Mouse (Mus musculus) heart, postnatal 4 days (tissue): ENCODE results near the gene Dgkz. TPM values are rescaled to one million over a fixed set of nuclear protein-coding genes. Genes with fewer than 3 reads are reported as not detected.

Experiments
- DNase-seq: peaks from one replicate; pipeline ENCODE4 v3.0.0; 2021
- total RNA-seq, 2 experiments: library from RNA; stranded (reverse); gene quantifications; 2 replicates each; pipeline ENCODE4 v1.2.3; 2021

The Dgkz gene
- total RNA-seq, 2 experiments from 2014 or later, result 76.6 to 80.9 TPM

DNA sequence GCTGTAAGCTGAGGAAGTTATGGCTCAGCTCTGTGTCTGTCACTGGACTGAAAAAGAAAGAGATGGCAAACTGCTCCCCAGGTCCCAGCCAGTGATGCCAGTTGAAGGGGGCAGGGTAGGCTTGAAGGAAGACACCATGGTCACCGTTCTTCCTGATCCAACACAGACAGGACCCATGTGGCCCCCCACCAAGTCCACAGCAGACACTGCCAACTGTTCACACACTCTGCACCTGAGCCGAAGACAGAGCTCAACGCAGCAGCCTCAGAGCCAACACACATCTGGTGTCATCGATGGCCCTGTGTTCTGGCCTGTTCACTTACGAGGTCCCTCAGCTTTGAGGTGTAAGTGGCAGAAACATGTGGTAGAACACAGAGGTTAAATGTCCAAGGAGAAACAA is 15.2 kb downstream of the Dgkz start:
- DNase-seq, result no peak

DNA sequence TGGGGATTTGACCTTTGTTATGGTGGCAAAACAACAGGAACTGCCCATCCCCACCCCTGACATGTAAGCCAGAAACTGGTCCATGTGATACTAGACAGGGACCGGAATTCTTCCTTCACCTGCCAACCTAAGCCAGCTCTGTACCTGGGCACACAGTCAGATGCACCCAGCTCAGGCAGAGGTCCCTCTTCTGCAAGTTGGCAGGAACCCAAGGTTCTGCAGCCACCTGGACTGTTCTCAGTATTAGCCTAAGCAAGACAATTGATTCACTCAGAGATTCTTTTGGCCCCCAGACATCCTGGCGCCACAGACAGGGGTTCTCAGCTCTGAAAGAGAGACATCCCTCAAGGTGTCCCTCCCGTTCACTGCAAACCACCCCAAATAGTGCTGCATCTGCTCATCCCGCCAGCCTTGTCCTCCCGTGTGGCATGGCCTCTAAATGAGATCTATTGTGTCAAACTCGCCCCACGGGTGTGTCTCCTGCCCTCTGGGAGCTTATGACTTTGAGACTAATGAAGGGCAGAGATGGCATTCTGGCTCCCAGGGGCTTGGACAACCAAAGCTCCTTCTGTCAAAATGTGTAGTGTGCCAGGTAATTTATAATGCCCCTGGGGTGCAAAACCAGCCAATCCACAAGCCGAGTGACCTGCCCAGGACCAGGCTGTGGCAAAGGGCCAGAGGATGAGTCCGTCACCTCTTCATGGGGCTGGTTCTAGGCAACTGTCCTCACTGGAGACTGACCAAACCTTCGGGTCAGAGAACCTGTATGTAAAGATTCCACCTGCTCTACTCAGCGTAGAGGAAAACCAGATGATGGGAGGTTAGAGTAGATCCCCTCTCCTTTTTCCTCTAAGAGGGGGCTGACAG is 15.9 kb downstream of the Dgkz start:
- DNase-seq, result no peak

DNA sequence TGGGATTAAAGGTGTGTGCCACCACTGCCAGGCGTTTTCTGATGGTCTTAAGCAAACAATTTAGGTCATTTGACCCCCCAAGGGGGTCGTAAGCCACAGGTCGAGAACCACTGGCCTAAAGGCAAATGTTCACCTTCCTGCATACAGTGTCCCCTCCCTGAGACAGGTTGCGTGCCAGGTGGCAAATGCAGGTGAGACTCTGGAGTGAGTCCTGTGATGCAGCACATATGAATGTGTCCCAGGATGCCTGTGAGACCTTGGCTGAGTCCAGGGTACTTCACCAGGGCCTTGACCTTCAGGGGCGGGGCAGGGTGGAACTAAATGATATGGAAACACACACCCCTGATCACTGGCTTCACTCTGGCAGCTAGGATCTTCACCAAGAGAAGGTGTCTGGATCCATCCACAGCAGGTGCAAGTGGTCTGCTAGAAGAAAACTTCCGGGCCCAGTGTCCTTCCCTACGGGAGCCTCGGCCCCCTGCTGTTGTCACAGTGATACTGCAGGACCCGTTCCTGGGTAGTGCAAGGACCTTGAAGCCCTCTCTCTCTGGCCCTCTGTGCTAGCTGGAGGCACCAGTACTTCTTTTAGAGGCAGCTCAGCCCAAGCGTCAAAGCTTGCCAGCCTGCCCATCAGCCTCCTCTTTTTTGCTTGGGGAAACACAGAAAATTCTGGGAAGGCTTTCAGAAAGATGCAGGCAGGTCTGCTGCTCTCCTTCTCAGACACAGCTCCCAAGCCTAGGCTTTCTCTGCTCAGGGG is 16.8 kb downstream of the Dgkz start:
- DNase-seq, result peak; percentile 80

DNA sequence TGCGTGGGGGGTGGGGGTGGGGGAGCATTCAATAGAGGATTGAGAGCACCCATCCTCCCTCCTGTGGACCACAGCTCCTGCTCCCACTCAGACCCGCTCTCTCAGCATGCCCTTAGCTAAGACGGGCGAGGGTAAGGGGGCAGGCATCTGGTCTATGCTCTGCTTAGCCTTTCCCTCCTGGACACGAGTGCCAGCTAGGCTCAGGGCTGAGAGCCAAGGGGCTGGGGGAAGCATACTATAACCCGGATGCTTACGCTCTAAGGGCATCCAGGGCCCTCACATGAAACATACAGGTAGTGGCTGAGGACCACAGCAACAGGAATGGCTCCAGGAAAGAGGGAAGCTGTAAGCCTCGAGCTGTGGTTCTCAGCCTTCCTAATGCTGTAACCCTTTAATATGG is 17.6 kb downstream of the Dgkz start:
- no peak for DNase-seq

DNA sequence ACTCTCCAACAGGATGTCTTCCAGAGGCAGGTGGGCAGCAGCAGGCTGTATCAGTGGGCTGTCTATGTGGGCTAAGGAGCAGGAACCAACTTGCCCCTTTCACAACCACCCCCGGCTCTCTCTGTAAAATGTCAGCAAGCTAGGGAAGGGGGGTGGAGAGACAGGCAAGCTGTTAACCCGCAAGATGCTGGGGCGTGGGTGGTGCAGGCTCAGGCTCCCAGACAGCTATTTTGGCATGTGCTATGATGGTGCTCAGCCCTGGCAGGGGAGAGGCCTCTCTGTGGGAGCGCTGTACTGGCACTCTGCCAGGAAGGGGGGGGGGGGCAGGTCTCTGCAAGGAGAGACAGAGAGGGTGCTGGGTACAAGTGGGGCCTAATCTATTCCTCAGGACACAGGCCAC is 18.6 kb downstream of the Dgkz start:
- peak; percentile 53 for DNase-seq

DNA sequence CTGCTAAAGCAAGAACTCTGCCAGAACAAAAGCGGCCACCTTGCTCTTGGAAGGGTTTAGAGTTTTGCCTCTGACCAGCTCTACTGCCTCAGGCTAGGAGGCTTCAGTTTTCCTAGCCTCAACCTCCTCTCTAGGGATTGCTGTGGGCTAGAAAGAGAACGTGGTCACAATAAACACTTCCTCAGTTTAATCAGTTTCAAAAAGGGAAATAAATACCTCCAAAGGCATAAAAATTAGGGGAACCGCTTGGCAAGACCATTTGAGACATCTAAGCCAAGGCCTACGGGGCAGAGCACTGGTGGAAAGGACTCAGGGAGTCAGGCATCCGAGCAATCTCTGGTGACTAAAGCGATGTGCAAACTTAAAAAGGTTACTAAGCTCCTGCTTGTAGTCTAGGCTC is 19.8 kb downstream of the Dgkz start:
- DNase-seq, result no peak

DNA sequence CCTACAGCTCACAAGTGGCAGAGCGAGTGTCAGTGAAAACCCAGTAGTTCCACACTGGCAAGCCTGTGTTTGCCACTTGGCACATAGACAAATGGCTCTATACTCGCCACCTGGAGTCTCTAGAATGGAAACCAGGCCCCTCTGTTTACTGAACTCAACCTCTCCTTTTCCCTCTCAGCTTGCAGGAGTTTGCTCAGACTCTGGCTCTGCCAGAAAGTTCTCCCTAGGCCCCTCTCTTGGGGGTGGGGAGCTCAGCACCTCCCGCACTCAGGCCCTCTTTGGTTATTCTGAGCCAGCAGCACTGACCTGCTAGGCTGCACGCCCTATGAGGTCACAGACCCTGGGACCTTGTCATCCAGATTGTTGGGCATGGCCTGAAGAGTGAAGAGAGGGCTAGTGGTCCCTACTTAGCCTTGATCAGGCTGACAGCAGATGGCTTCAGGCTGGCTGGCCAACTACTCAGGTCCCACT is 20.5 kb downstream of the Dgkz start:
- DNase-seq, result no peak

DNA sequence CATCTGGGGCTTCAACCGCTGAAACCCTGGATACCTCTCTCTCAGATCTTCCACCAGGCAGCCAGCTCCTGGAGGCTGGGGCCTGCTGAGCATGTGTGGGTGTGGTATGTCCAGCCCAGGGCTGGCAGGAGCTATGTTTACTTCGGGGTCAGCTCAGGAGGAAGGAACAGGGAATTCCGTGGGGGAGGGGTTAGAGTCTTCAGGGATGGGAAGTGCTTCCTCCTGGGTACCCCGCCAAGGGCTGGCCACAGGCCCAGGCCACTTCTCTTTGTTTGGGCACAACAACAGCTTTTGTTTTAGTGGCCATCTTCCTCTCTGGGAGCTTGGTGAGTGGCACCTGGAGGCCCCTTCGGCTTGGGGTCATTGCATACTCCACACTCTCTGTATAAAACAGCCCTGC is 21.8 kb downstream of the Dgkz start:
- peak; percentile 84 for DNase-seq

DNA sequence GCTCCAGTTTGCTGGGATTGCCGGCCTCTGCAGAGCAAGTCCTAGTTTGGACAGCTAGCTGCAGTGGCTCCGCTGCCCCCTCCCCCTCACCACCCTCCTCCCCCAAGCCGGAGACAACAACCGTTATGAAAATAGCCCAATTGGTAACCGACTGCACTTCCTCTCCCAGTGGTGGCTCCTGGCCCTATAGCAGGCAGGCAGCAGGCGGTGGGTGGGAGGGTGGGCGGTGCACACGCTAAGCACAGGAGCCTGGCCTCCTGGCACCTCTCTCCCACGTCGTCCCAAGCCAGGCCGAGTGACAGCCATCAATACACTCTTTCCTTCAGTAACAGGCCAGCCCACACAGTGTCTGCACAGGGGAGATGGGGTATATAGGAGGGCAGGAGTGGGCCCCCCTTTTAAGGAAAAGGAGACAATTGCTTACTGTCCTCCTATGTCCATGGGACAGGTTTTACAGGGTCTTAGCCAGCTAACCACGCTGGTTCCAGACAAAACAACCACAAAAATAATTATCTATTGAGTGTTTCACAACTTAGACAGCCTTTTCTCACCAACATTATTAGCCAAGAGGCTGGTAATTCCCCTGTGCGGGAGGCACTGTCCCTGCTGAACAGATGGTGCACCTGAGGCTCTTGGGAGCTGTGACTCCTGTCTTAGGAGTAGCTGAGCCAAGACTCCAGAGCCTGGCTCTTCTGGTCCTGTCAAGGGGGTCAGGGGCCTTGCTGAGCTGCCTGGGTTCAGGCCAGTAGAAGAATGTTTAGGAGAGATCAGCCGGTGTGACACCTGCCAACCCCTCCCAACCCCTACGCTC is 25.2 kb downstream of the Dgkz start:
- peak; percentile 72 for DNase-seq

DNA sequence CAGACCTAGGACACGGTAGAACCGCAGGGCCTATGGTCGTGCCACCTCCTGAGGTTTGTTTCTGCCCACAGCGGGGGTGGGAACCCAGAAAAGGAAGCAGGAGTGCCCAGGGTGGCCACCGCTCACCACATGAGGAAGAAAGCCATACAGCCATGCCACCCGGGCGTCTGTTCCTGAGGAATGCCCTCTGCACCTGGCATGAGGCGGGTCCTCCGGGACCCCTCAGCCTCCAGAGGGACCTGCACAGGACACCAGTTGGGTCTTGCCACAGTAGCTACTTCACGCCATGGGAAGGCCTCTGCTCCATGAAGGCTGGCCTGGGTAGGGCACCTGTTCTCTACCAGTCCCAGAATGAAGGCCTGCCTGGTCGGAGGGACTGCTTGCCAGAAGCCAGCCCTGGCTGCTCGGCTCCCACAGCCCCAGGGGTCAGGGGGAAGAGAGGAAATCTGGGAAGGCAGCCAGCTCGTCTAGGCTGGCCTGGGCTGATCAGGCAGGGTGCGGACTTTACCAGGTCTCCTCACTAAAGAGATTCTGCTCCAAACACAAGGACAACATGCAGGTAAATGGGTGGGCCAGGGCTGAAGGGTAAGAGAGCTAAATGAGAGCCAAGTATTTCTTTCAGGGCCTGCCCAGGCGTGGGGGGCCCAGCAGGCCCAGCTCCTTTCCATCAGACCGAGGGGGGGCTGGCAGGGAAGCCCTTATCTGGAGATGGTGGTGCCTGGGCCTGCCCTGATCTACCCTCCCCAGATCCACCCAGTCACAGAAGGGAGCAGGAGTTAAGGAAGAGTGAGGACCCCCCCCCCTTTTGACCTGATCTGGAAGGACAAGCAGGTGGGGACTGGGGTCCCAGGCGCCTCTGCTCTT is 26.0 kb downstream of the Dgkz start:
- peak; percentile 83 for DNase-seq

DNA sequence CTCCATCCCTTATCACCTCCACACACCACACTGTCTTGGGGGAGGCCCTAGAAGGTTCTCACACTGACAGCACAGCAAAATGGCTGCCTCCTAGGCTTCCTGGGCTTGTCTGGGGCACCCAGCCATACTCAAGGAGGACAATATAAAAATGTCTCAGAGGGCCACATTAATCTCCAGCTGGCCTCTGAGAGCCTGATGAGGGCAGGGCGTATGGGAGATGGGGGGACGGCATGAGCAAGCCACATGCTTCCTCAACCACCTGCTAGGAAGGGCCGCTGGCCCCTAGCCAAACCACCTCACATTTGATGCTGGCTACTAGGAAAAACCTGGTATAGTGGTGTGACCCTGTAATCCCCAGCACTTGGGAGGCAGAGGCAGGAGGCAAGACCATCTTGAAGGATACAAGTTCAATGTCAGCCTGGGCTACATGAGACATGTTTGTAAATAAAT is 26.8 kb downstream of the Dgkz start:
- DNase-seq, result no peak

DNA sequence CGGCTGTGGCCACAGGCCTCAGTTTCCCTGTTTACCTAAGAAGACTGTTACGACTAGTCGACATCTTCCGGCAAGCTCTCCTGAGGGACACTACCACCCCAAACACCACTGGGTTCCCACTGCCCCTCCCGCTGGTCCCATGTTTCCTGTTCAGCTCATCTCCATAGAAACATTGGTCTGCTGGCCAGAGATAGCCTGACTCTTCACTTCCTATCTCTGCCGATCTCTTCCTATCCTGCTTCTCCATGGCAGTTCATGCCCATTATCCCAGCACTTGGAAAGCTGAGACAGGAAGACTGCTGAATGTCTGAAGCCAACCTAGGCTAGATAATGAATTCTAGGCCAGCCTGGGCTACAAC is 27.5 kb downstream of the Dgkz start:
- DNase-seq, result no peak

DNA sequence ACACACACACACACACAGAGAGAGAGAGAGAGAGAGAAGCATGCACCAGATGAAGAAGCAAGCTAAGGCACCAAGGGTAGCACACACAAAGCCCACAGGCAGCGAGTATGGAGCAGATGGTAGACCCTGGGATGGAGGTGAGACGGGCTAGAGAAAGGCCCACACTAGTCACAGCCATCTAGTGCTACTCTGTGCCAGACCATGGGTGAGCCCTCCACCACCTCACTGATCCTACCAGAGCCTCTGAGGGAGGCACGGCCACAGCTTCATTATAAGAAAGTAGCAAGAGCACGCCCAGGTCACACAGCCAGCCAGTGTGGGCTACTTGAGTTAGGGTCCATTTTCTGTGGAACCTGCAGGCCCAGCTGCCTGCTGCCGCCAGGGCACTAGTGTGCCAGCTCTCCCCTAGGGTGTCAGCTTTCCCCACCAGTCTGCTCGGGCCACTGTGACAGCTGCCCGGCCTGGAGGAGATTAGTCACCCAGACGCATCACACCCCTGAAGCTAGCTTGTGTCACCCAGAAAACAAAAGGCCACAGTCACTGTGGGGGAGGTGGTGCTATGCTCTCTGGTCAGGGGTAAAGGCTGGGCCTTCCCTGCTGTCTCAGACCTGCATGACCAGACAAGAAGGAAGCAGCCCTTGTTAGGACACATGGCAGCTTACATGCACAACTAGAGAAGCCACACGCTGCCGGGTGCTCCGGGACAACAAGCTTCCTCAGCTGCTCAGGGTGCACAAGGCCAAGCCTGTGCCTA is 28.1 kb downstream of the Dgkz start:
- peak; percentile 51 for DNase-seq

DNA sequence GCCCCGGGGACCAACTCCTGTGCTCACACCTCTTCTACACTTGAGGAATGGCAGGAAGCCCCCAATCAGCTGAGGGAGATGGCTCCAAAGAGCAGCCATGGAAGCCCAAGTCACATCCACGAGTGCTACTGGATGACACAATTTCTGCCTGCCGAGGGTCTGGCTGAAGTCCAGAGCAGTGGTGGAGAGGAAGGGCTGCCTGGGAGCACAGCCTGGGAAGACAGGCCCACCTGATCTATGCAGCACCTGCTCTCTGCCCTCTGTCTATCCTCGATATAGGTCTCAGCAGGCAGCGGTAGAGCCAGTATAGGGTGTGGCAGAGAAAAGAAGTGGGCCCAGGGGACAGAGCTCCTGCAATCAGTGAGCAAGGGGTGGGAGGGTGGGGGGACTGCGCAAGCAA is 28.8 kb downstream of the Dgkz start:
- peak; percentile 69 for DNase-seq

DNA sequence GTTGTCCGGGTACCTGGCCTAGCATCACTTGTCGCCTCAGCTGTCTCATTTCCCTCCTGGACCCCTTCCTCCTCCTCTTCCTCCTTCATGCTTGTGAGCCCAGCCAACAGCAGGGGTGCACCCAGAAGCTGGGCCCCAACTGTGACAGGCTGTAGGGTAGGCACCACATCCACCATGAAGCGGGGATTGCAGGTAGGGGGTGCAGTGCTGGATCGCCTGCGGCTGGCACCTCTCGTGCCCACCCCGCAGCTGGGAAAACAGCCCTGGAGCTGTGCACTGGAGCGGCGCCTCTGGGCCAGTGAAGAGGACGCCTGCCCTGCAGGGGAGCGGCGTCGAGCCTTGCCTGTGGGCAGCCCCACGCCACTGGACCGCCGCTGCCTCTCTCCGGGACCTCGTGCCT is 30.2 kb downstream of the Dgkz start, which contains the start of gene Gm9821:
Gm9821 (plus strand) TSS at position 221 of the 400 bp plus-strand sequence.
- DNase-seq, result no peak

DNA sequence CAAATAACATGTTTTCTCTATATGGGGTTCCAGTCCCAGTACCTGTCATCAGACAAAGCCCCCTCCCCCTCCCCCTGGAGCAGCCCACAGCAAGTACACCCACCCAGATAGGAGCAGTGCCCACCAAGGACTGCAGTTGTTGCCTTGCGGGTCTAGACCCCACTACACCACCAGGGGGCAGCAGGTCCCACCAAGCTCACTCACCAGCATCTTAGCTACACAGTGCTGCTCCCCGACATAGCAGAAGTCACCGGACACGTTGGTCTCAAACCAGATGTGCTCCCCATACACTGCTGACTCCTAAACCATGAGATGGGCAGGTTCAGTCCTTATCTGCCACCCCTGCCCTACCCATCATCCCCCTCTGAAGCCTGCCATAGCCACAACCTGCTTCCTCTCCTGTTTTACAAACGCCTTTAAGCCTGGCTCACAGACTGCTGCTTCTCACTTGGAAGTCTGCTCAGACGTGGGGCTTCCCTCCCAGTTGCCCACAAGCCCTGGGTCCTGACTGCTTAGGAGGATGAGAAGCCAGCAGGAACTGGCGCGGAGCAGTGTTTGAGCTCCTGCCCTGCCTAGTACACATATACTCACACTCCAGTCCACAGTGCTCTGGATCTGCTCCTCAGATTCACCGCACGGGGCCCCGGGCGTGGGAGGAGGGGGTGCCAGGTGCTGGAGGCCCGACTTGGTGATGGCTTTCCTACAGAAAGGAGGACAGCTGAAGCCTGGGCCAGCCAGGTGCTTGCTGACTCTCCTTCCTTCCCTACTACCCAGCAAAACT is 31.3 kb downstream of the Dgkz start:
- DNase-seq, result peak; percentile 88

DNA sequence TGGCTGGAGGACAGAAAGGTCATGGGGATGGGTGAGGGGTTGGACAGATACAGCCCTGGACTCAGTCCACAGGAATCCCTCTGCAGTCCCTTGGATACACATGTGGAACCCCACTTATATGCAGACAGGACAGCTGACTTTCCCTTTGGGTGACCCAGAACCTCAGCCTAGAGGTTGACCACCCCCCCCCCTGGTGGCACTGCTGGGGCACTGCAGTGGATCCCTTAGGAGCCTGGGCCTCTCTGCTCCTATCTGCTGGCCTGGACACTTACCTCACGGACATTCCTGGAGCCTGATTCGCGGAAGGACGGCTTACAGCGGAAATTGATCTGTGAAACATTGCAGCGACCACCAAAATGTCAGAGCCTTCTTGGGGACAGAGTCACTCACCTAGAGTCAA is 33.3 kb downstream of the Dgkz start:
- DNase-seq, result no peak

DNA sequence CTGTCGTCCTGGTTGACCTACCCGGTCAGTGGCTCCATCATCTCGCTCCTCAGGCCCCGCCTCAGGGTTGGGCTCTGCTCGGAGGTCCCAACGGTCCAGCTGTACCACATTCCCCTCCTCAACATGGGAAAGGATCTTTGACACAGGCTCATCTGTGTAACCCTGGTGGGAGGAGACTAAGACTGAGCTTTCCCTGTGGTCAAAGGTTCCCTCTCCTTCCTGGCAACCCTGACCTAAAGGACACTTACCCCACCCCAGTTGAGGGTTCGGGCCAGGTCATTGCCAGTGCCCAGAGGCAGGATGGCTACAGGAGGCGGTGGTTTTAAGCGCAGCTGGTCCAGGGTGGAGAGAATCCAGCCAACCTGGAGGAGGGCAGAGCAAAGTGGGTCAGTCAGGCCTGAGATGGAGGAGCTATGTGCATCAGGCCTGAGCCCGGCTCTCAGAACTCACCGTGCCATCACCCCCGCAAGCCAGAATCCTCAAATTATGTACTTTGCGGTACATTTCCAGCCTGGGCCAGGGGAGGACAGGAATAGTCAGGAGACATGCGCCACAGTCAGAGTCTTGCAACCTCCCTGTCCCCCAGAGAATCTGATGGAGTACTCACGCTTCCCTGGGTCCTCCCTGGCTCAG is 36.2 kb downstream of the Dgkz start:
- DNase-seq, result no peak

DNA sequence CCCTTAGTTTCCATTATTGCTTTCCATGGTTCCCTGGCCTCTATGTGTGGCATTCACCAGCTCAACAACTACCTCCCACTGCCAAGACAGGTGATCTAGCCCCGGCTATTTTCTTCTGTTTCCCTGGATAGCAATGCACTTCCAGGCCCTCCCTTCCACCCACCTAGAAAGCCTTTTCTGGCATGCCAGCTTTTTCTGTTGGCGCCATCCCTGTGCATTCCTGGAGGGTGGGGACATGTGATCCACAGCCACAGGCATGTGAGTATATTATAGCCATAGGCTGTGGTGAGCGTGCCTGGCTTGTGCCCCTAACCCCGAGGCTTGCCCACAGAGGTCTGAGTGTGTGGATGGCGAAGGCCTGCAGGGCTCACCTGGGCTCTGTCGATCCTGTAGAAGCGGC is 39.5 kb downstream of the Dgkz start:
- no peak for DNase-seq
